Mouse (Mus musculus) stomach, embryonic 16.5 days (tissue): ENCODE measurements around the gene Usp20. TPM values are rescaled to one million over a fixed set of nuclear protein-coding genes. Genes with fewer than 3 reads are reported as not detected.
A peak's percentile ranks its signal among the peaks of the same experiment; 100 is the strongest.

ENCODE experiments used
- ATAC-seq: fragments of 200-750 bp; cut with Nextera tagmentation; 2 replicates; pipeline ENCODE4 v1.8.0; 2017; ENCODE audit warnings: moderate number of reproducible peaks, moderate TSS enrichment; ENCODE audit not compliant: insufficient read depth, low FRiP score
- H3K27ac ChIP-seq: fragments of 300-500 bp; sonication (generic); 2 replicates; pipeline ENCODE4 v1.5.1; 2014; ENCODE audit warnings: low read length
- H3K27me3 ChIP-seq: fragments of 300-500 bp; sonication (generic); 2 replicates; pipeline ENCODE4 v1.6.1; 2014; ENCODE audit warnings: low read length, control low read depth, mixed read lengths; ENCODE audit not compliant: control insufficient read depth, insufficient read depth
- H3K36me3 ChIP-seq: fragments of 300-500 bp; sonication (generic); 2 replicates; pipeline ENCODE4 v1.6.1; 2014; ENCODE audit warnings: low read length; ENCODE audit not compliant: control insufficient read depth, insufficient read depth
- H3K4me1 ChIP-seq: fragments of 300-500 bp; sonication (generic); 2 replicates; pipeline ENCODE4 v1.6.1; 2014; ENCODE audit warnings: low read length, control low read depth, mixed read lengths; ENCODE audit not compliant: control insufficient read depth, insufficient read depth
- H3K4me2 ChIP-seq: fragments of 300-500 bp; sonication (generic); 2 replicates; pipeline ENCODE4 v1.6.1; 2014; ENCODE audit warnings: low read depth, low read length, mixed read lengths
- H3K4me3 ChIP-seq: fragments of 300-500 bp; sonication (generic); replicated peaks from 2 replicates; pipeline ENCODE4 v1.5.1; 2014; ENCODE audit warnings: mild to moderate bottlenecking, low read length
- H3K9ac ChIP-seq: fragments of 300-500 bp; sonication (generic); 2 replicates; pipeline ENCODE4 v1.6.1; 2014; ENCODE audit warnings: low read length
- H3K9me3 ChIP-seq: fragments of 300-500 bp; sonication (generic); replicated peaks from 2 replicates; pipeline ENCODE4 v1.6.1; 2016; ENCODE audit warnings: low read length, control low read depth; ENCODE audit not compliant: control insufficient read depth
- WGBS: fragments of 180-500 bp; shearing (Covaris S2); extraction: QIAGEN DNeasy Blood & Tissue Kit; methylation state at CpG from one replicate; pipeline ENCODE4 v1.1.7; 2014; 5-methylcytosine and 5-hydroxymethylcytosine counted together
- polyA plus RNA-seq: library from polyadenylated mRNA; unstranded; fragments of >200 nt; fragmentation: Nextera tagmentation; extraction: Ambion mirVana; gene quantifications from 2 replicates; pipeline ENCODE4 v1.2.1, GENCODE M21; 2015

Gene Usp20
- polyA plus RNA-seq, 1 experiment from 2014 or later: 22.0 TPM

DNA sequence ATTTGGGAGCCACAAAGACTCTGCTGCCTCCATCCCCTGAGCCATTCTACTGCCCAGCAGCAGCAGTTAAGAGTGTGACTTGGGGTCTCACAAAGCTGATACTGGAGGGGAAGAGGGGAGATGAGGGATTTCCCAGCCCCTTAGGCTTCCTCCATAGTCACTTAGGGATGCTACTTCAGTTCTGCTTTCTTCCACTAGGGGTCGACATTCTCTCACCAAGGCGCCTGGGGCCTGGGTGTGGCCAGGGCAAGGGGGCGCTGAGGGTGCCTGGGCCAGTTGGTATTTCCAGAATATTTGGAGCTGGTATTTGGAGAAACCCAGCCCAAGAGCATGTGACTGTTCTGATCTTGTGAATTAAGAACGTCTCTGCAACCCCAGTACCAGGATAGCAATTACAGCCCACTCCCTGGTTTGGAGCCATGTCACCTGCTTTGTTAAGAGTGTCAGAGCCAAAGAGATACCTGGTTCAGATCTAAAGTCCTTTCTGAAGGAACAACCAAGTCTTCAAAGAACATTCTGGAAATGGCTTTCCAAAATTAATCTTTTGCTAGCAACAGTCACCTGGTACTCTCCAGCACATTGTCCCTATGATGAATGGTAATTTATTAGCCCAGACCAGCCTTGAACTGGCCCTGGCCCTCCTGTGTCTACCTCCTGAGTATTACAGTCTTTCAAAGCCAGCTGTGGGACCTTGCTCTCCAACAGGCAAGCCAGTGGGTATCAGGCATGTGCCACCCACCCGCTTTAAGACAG lies 42.7 kb downstream of the Usp20 start:
- H3K27ac ChIP-seq: no peak overlapping the region
- H3K4me3 ChIP-seq: no peak overlapping the region
- no peak overlapping the region for H3K9ac ChIP-seq
- no peaks in the 10 kb centered on the region for H3K27me3 ChIP-seq
- no peak overlapping the region for H3K4me2 ChIP-seq
- ATAC-seq: no peak
- no peaks in the 10 kb centered on the region for H3K36me3 ChIP-seq
- H3K9me3 ChIP-seq: no peaks in the 10 kb centered on the region
- 0 out of 2 replicates have a peak, but pooled peaks cover 2% of the 10 kb centered on the region for H3K4me1 ChIP-seq
- whole genome bisulfite sequencing: 29% methylated on average over 5 of the region's 5 CpGs

DNA sequence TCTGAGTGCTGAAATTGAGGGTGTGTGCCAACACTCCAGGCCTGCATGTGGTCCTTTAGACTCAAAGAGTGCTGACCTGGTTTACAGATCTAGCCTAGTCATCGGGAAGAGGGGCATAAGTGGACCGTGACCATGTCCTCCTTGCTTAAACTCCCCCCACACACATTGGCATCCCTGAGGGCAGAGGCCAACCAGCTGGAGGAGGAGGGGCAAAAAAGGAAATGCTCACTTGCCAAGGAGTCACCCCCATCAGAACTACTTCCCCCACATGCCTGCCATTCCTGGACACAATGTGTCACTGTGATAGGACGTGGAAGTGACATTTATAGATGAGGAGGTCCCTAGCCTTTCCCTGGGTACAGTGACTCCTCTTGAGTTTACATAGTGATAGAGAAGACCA lies 43.4 kb downstream of the Usp20 start:
- H3K27me3 ChIP-seq: no peaks in the 10 kb centered on the region
- no peaks in the 10 kb centered on the region for H3K36me3 ChIP-seq
- H3K4me3 ChIP-seq: no peak overlapping the region
- ATAC-seq: no peak
- 74% methylated on average over 3 of the region's 3 CpGs for WGBS
- no peak overlapping the region for H3K27ac ChIP-seq
- no peak overlapping the region for H3K9ac ChIP-seq
- H3K4me2 ChIP-seq: no peak overlapping the region
- no peaks in the 10 kb centered on the region for H3K9me3 ChIP-seq
- H3K4me1 ChIP-seq: 0 out of 2 replicates have a peak, but pooled peaks cover 2% of the 10 kb centered on the region

DNA sequence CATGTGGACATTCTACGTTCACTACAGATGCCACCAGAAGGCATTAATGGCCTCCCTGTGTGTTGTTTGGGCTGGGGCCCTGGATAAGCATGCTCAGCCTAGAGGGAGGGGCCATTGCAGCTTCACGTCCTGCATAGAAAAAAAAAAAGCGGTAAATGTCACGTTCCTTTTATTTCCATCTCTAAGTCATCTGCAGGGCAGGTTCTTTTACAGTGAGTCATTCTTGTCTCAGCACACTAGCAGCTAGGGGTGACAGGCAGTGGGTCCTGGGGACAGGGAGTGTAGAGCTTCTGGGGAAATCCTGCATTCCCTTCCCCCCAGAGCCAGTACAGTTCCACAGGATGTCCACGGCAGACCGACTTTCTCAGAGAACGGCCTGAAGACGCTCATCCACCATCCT lies 44.6 kb downstream of the Usp20 start:
- H3K4me1 ChIP-seq: 0 out of 2 replicates have a peak, but pooled peaks cover 2% of the 10 kb centered on the region
- WGBS: 52% methylated on average over 8 of the region's 8 CpGs
- no peak overlapping the region for H3K4me2 ChIP-seq
- H3K36me3 ChIP-seq: no peaks in the 10 kb centered on the region
- H3K4me3 ChIP-seq: no peak overlapping the region
- H3K9ac ChIP-seq: 0 out of 2 replicates have a peak overlapping the region, but pooled peaks have one; percentile 21
- ATAC-seq: no peak
- H3K9me3 ChIP-seq: no peaks in the 10 kb centered on the region
- H3K27me3 ChIP-seq: no peaks in the 10 kb centered on the region
- peak overlapping the region; percentile 72 for H3K27ac ChIP-seq

DNA sequence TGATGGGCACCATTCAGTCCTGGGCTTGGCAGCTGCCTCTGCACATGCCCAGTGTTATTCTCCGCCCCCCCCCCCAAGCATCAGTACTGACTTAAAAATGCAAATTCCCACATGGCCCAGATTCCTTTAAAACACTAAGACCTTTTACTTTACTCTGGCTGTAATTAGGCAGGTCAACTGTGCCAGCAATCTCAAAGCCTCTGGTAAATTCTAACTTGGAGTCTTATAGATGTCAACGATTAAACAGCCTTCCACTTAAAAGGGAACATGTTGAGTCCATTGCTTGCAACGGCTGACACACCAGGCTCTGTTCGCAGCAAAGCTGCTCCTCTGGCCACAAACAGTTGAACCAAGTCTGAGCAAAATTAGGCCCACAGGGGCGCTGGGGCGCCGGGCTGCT lies 49.9 kb downstream of the Usp20 start:
- WGBS: 95% methylated on average over 7 of the region's 7 CpGs
- H3K4me1 ChIP-seq: 0 out of 2 replicates have a peak, but pooled peaks cover 1% of the 10 kb centered on the region
- no peak overlapping the region for H3K4me3 ChIP-seq
- no peak overlapping the region for H3K9ac ChIP-seq
- H3K27ac ChIP-seq: no peak overlapping the region
- H3K27me3 ChIP-seq: no peaks in the 10 kb centered on the region
- no peak for ATAC-seq
- no peaks in the 10 kb centered on the region for H3K9me3 ChIP-seq
- peaks cover 12% of the 10 kb centered on the region; the same call in 1 of the 2 replicates for H3K36me3 ChIP-seq
- no peak overlapping the region for H3K4me2 ChIP-seq

DNA sequence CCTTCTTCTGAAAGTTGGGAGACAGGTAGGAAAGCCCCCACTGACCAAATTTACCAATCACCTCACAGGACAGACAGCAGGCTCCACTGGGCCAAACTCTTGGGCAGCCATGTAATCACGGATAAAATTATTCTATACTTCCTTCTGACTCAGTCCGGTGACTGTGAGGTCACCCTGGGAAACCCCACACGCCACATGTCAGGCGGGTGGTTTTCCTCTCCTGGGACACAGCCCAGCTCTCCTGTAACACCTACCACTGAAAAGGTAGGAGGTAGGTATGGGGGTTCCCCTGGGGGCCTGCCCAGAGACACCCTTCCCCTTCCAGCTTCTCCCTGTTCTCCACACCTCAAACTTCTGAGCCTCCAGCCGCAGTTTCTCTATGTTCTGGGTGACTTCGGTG lies 54.7 kb downstream of the Usp20 start:
- Histone ChIP-seq H3K27ac (no peak overlapping the region), H3K4me3 (no peak overlapping the region), H3K9ac (no peak overlapping the region), H3K27me3 (no peaks in the 10 kb centered on the region), H3K4me2 (no peak overlapping the region), H3K9me3 (no peaks in the 10 kb centered on the region; the same call in 1 of the 2 replicates), H3K36me3 (peaks cover 19% of the 10 kb centered on the region; the same call in 1 of the 2 replicates), H3K4me1 (no peaks in the 10 kb centered on the region; the same call in 1 of the 2 replicates)
- 94% methylated on average over 6 of the region's 6 CpGs for WGBS
- no peak for ATAC-seq

DNA sequence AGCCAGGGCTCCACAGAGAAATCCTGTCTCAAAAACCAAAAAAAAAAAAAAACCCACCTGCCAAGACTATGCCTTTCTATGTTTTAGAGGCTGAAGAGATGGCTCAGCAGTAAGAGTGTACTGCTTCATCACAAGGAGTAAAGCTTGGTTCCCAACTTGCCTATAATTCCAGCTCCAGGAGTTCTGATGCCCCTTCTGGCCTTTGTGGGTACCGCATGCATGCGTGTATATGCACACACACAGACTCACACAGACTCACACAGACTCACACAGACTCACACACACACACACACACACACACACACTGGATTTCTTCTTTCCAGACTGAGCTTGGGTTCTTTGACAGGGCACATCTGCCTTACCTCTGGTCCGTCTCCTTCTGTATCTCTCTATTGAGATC lies 58.0 kb downstream of the Usp20 start:
- Histone ChIP-seq H3K9me3 (no peaks in the 10 kb centered on the region; the same call in 1 of the 2 replicates), H3K27me3 (no peaks in the 10 kb centered on the region), H3K4me1 (peaks cover 4% of the 10 kb centered on the region), H3K27ac (no peak overlapping the region), H3K36me3 (peaks cover 15% of the 10 kb centered on the region; the same call in 1 of the 2 replicates), H3K4me3 (no peak overlapping the region), H3K9ac (no peak overlapping the region), H3K4me2 (no peak overlapping the region)
- 96% methylated on average over 3 of the region's 3 CpGs for WGBS
- no peak for ATAC-seq

DNA sequence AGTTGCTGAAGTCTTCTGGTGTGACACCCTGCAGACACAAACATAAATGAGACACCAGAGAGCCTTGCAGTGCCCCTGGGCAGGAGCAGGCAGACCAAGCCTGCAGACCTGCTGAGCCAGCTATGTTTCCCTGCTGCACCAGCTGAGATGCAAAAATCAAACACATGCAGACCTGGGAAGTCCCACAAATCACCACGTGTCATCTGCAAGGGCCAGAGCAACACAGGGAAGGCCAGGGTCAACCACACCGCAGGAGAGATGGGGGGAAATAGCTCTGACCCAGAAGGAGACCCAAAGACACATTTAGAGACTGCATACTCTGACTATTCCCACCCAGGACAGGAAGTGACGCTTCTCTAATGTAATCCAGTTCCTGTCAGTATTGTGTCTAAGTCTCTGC lies 58.4 kb downstream of the Usp20 start:
- Histone ChIP-seq H3K36me3 (peaks cover 13% of the 10 kb centered on the region; the same call in 1 of the 2 replicates), H3K9me3 (no peaks in the 10 kb centered on the region; the same call in 1 of the 2 replicates), H3K9ac (no peak overlapping the region), H3K27me3 (no peaks in the 10 kb centered on the region), H3K4me3 (no peak overlapping the region), H3K4me1 (peaks cover 4% of the 10 kb centered on the region), H3K4me2 (no peak overlapping the region), H3K27ac (no peak overlapping the region; the same call in 1 of the 2 replicates)
- no peak for ATAC-seq
- WGBS: 71% methylated on average over 3 of the region's 3 CpGs

DNA sequence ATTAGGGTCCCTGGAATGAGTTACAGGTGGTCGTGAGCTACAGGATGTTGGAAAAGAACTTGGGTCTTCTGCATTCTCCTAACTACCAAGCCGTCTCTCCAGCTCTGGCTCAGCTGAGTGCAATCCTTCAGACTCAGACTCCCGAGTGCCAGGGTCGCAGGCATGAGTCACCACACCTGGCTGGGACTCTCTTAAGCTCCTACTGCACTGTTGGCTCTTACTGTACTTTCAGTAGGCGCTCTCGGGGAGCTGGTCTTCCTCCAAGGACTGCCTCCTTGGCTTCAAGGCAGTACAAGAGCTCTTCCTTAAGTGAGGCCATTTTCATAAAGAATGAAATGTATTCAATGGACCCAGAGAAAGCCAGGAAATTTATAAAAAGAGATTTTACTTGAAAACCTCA lies 59.3 kb downstream of the Usp20 start:
- H3K9me3 ChIP-seq: no peaks in the 10 kb centered on the region; the same call in 1 of the 2 replicates
- peaks cover 4% of the 10 kb centered on the region for H3K4me1 ChIP-seq
- 76% methylated on average over 6 of the region's 6 CpGs for WGBS
- H3K9ac ChIP-seq: no peak overlapping the region
- H3K27me3 ChIP-seq: no peaks in the 10 kb centered on the region
- peak overlapping the region; percentile 84 for H3K27ac ChIP-seq
- peaks cover 6% of the 10 kb centered on the region; the same call in 1 of the 2 replicates for H3K36me3 ChIP-seq
- H3K4me2 ChIP-seq: no peak overlapping the region
- H3K4me3 ChIP-seq: no peak overlapping the region
- ATAC-seq: 0 out of 2 replicates have a peak, but pooled peaks have one; percentile 27

DNA sequence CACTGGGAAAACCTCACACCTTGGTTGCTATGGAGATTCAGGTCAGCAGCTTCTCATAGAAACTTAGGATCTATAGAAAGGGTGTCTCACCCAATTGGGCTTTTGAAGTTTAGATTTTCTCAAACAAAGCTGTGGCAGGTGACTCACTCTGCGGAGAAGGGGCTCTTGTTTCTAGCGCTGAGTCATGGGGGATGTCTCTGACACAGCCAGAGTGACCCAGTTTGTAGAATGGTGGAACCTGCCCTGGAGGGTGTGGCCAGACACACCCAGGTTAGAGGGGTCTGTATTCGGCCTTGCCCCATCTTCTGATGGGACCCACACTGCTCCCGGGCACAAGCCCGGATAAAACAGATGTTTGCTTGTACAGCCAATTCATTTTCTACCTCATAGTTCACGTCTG lies 60.8 kb downstream of the Usp20 start:
- H3K4me1 ChIP-seq: peaks cover 4% of the 10 kb centered on the region
- peak; percentile 76; the same call in 1 of the 2 replicates for ATAC-seq
- no peaks in the 10 kb centered on the region for H3K27me3 ChIP-seq
- no peaks in the 10 kb centered on the region; the same call in 1 of the 2 replicates for H3K9me3 ChIP-seq
- H3K4me3 ChIP-seq: no peak overlapping the region
- no peak overlapping the region for H3K4me2 ChIP-seq
- H3K9ac ChIP-seq: no peak overlapping the region
- H3K36me3 ChIP-seq: peaks cover 6% of the 10 kb centered on the region; the same call in 1 of the 2 replicates
- WGBS: 70% methylated on average over 6 of the region's 6 CpGs
- peak overlapping the region; percentile 84 for H3K27ac ChIP-seq
